Mouse (Mus musculus) heart, postnatal 0 days (tissue): ENCODE results near the gene Ppm1f.

Experiments
- CTCF ChIP-seq: IDR thresholded peaks from 2 replicates; pipeline ENCODE4 v1.5.1; 2016; ENCODE audit warnings: antibody characterized with exemption, control low read depth, low read depth
- EP300 ChIP-seq: IDR thresholded peaks from 2 replicates; pipeline ENCODE4 v1.6.1; 2016; ENCODE audit warnings: antibody characterized with exemption, low read depth

GRCm38 (mm10) chr16:16863978-16864377 is 32.3 kb upstream of the Ppm1f start, which contains the start of gene Igll1:
- TF ChIP-seq CTCF: no peak
- no peak for TF ChIP-seq EP300
